Mouse (Mus musculus) layer of hippocampus, adult 2 months (tissue): Measurements from ENCODE around the gene Tmed11. TPM values are rescaled to one million over a fixed set of nuclear protein-coding genes. Genes with fewer than 3 reads are reported as not detected.
"Not testable (repeated sequence)": the region's sequence is repeated elsewhere in the genome, so short reads cannot be mapped to it uniquely, and the experiment has no call there.

Experiments used
- DNase-seq, 2 experiments: peaks; one replicate each; pipeline ENCODE4 v3.0.0; 2022; ENCODE audit warnings: low spot score in 2 of 2
- H3K27ac ChIP-seq: fragments of 200-600 bp; 2 replicates; pipeline ENCODE4 v1.8.1; 2022
- H3K4me3 ChIP-seq: fragments of 200-600 bp; 2 replicates; pipeline ENCODE4 v1.8.1; 2022; ENCODE audit warnings: mild to moderate bottlenecking
- CTCF ChIP-seq: fragments of 200-600 bp; conservative IDR thresholded peaks from 2 replicates; pipeline ENCODE4 v1.8.1; 2022; ENCODE audit warnings: antibody characterized with exemption, mild to moderate bottlenecking, moderate library complexity
- long read RNA-seq, 2 experiments: library from polyadenylated mRNA; stranded (forward); transcript quantifications; one replicate each; pipeline ENCODE4 v2.0.0; 2021; ENCODE audit warnings: borderline mapping rate in 2 of 2
- total RNA-seq, 2 experiments: library from RNA; stranded (reverse); gene quantifications; 2 replicates each; pipeline ENCODE4 v1.2.3; 2021

The Tmed11 gene
- not detected for total RNA-seq
- long read RNA-seq, experiment 1 = 0 reads
- long read RNA-seq, experiment 2 = 0 reads

- not testable (repeated sequence) for DNase-seq, H3K27ac ChIP-seq, H3K4me3 ChIP-seq
Observed at GRCm38 (mm10) chr5:108795263-108795662, at the start of gene Tmed11. Tmed11 (minus strand) TSS chr5:108795363.

DNA sequence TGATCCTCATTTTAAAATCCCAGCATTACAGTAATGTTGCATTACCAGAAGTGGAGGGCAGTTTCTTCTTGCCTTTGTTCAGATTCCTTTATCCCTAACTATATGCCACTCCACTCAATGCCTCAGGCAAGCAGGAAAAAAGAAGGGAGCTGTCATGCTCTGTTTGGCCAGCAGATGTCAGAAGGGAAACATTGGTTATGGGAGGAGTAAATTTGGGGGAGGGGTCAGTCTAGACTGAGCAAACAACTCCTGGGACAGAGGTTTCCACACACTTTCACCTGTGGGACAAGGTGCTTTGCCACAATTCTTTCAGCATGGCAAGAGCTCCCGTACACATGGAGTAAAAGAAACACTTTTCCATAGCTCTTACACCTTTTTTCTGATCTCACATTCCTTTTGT lies 41.0 kb upstream of the Tmed11 start:
- Histone ChIP-seq H3K27ac (no peak overlapping the region), H3K4me3 (no peak overlapping the region)
- TF ChIP-seq CTCF = peak; percentile 43
- DNase-seq = no peak

DNA sequence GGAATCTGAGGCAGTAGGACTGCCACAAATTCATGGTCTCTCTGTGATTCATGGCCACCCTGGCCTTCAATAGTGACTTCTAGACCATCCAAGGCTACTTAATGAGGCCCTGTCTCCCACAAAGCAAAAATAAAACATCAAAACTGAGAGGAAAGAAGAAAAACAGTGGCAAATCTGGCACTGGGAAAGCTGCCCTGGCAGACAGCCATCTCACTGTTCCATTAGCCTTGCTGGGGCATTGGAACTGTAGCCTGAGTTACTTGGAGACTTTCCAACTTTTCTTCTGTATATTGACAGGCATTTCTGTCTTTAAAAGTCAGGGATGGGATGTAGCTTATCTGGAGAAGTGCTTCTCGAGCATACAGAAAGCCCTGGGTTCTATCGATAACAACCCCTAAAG lies 28.1 kb upstream of the Tmed11 start:
- DNase-seq = no peak
- H3K27ac ChIP-seq = no peak overlapping the region

GRCm38 (mm10) chr5:108808750-108809149 lies 13.6 kb upstream of the Tmed11 start, which contains the start of gene Vmn2r8:
Vmn2r8 (minus strand) TSS chr5:108808850.
- H3K4me3 ChIP-seq, DNase-seq, H3K27ac ChIP-seq: not testable (repeated sequence)

More for the DNA sequence above, 28.1 kb upstream of the Tmed11 start:
- no peak for TF ChIP-seq CTCF
- H3K4me3 ChIP-seq = no peak overlapping the region

- no peak for TF ChIP-seq CTCF
Observed at GRCm38 (mm10) chr5:108803646-108804045, 8.5 kb upstream of the Tmed11 start.

GRCm38 (mm10) chr5:108790385-108790784 lies 4.8 kb downstream of the Tmed11 start:
- peak in 1 of 2 experiments; percentile 22 for DNase-seq
- not testable (repeated sequence) for H3K27ac ChIP-seq, H3K4me3 ChIP-seq
- peak; percentile 70 for TF ChIP-seq CTCF

More at GRCm38 (mm10) chr5:108803646-108804045, 8.5 kb upstream of the Tmed11 start:
- DNase-seq = no peak
- no peak overlapping the region for H3K27ac ChIP-seq
- H3K4me3 ChIP-seq = no peak overlapping the region

DNA sequence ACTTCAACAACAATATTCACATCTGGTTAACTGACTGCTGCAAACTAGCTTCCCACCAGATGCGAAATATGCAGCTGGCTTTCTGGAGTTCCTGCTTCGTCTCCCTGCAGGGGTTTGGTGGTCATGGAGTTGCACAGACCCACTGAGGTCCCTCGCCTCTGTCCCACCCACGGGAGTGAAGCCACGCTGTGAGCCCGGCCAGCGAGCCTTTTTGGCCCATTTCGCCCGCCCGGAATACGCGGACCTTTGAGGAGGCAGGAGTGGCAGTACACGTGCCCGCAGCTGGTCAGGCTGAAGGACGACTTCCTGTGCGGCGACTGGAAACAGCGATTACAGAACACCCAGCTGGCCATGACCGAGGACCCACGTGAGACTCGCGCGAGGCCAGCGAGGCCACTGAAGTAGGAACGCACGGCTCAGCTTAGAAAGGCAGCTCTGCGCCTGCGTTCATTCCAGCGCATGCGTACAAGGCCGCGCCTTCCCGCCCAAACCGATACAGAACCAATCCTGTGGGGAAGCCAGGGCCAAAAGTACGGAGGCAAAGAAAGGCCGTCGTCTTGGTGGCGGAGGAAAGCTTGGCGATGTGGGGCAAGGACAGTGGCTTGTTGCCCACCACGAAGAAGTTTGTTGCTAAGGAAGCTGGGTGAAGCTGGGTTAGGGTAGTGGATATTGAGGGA lies 20.4 kb downstream of the Tmed11 start, which contains the start of gene Rnf212:
Gene Rnf212 (minus strand): TSS at position 353 of the 677 bp plus-strand sequence.
- H3K4me3 ChIP-seq = no peak within 1 kb of the TSS
- H3K27ac ChIP-seq = no peak within 1 kb of the TSS
- no peak for TF ChIP-seq CTCF

GRCm38 (mm10) chr5:108760002-108760401 lies 35.2 kb downstream of the Tmed11 start:
- Histone ChIP-seq H3K27ac (no peak overlapping the region), H3K4me3 (no peak overlapping the region)
- no peak for TF ChIP-seq CTCF
- DNase-seq = no peak

More for the DNA sequence above, 20.4 kb downstream of the Tmed11 start, which contains the start of gene Rnf212:
- no peak for DNase-seq

DNA sequence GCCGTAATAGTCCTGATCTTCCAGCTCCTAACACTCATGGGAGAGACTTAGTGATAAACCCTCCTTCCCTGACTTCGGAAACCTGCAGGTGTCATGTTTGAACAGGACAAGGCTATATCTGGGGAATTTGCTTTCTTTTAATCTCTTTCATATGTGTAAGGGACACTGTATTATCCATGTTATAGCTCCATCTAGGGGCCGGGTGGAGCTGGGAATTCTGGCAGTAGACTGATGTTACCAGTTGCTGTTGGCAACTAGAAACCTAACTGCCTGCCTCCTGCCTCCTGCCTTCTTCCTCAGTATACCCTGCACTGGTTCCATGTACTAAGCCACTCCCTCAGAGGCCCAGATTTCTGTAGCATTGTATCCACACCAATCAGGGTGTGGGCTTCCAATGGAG lies 36.8 kb downstream of the Tmed11 start:
- peak; percentile 81 for TF ChIP-seq CTCF
- H3K4me3 ChIP-seq = no peak overlapping the region
- no peak overlapping the region for H3K27ac ChIP-seq
- DNase-seq = peak; percentile 37 to 39

DNA sequence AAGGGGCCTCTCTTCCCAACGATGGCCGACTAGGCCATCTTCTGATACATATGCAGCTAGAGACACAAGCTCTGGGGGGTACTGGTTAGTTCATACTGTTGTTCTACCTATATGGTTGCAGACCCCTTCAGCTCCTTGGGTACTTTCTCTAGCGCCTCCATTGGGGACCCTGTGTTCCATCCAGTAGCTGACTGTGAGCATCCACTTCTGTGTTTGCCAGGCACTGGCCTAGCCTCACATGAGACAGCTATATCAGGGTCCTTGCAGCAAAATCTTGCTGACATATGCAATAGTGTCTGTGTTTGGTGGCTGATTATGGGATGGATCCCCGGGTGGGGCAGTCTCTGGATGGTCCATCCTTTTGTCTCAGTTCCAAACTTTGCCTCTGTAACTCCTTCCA lies 43.9 kb downstream of the Tmed11 start:
- not testable (repeated sequence) for H3K27ac ChIP-seq, H3K4me3 ChIP-seq, DNase-seq

DNA sequence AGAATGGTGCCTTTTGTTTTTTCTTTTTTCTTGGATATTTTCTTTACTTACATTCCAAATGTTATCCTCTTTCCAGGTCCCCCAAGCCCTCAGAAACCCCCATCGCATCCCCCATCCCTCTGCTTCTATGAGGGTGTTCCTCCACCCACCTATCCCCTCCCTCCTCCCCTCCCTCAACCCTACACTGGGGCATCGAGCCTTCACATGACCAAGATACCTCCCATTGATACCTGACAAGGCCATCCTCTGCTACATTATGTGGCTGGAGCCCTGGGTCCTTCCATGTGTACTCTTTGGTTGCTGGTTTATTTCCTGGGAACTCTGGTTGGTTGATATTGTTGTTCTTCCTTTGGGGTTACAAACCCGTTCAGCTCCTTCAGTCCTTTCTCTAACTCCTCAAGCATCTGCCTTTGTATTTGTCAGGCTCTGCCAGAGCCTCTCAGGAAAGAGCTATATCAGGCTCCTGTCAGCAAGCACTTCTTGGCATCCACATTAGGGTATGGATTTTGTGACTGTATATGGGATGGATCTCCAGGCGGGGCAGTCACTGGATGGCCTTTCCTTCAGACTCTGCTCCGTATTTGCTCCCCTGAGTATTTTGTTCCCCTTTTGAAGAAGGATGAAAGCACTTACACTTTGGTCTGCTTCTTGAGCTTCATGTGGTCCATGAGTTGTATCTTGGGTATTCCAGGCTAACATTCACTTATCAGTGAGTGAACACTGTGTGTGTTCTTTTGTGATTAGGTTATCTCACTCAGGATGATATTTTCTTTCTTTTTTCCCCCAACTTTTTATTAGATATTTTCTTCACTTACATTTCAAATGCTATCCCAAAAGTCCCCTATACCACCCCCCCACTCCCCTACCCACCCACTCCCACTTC lies 44.6 kb downstream of the Tmed11 start:
- no peak overlapping the region for H3K4me3 ChIP-seq
- TF ChIP-seq CTCF = no peak

DNA sequence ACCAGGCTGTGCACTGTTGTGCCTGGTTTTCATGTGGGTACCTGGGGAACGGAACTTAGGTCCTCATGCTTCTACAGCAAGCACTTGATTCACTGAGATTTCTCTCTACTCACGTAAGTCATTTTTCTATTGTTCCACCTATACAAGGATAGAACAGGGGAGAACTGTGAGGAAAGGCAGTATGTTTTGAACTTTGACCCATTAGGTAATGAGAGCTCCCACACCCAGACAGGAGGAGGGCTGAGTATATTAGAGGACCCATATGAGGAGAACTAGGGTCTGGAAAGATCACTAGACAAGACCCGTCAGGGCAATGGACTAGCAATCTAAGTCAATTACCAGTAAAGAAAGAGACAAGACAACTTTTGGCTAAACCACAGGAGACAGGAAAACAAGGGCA lies 50.5 kb downstream of the Tmed11 start:
- no peak for DNase-seq
- Histone ChIP-seq H3K27ac (no peak overlapping the region), H3K4me3 (no peak overlapping the region)
- TF ChIP-seq CTCF = no peak

More for the DNA sequence above, 44.6 kb downstream of the Tmed11 start:
- DNase-seq = no peak
- H3K27ac ChIP-seq = no peak overlapping the region

GRCm38 (mm10) chr5:108743856-108744255 lies 51.3 kb downstream of the Tmed11 start:
- DNase-seq = no peak
- peak; percentile 49 for TF ChIP-seq CTCF
- Histone ChIP-seq H3K27ac (no peak overlapping the region), H3K4me3 (no peak overlapping the region)
